Comparison of ENCODE assay signal across 24 mouse cellular contexts in genomic region chr1:38390235-38390885, GRCm38 (mm10).
DNase-seq lines count a peak whose midpoint lies in the region; ATAC-seq and TF ChIP-seq lines count a peak whose summit lies in the region.
"Had no signal": no experiment of that assay in that cellular context is flagged by ENCODE, and none has a peak within 500 bp of the region (broad histone marks: within the 10 kb centered on the region; RNA-seq: fewer than 3 reads in every experiment).

No protein-coding gene starts in this region.

- H3K9me3 ChIP-seq in forebrain, embryonic 13.5 days (replicated peaks): no peaks in the 10 kb centered on the region
- no peaks in the 10 kb centered on the region for H3K9me3 ChIP-seq in forebrain, embryonic 10.5 days
- H3K9me3 ChIP-seq in midbrain, embryonic 14.5 days (ENCODE audit: control insufficient read depth, low read length): no peaks in the 10 kb centered on the region
- H3K9me3 ChIP-seq in midbrain, embryonic 11.5 days (ENCODE audit: control insufficient read depth, low read length): no peaks in the 10 kb centered on the region
- H3K9me3 ChIP-seq in forebrain, embryonic 14.5 days (replicated peaks; ENCODE audit: control insufficient read depth, low read length): no peaks in the 10 kb centered on the region
- H3K9me3 ChIP-seq in hindbrain, postnatal 0 days (ENCODE audit: low read length): no peaks in the 10 kb centered on the region
- H3K9me3 ChIP-seq in heart, embryonic 11.5 days (replicated peaks; ENCODE audit: control insufficient read depth, low read length): no peaks in the 10 kb centered on the region
- H3K9me3 ChIP-seq: limb, embryonic 15.5 days; stomach, embryonic 15.5 days had no signal

- peak overlapping the region; percentile 26; the same call in 1 of the 2 replicates for H3K9ac ChIP-seq in forebrain, embryonic 13.5 days
- 0 out of 2 replicates have a peak overlapping the region, but pooled peaks have one; percentile 26 for H3K9ac ChIP-seq in midbrain, embryonic 14.5 days (replicated peaks; ENCODE audit: low read length)
- no peak overlapping the region for H3K9ac ChIP-seq in midbrain, embryonic 11.5 days (ENCODE audit: low read length)
- no peak overlapping the region for H3K9ac ChIP-seq in forebrain, embryonic 14.5 days (ENCODE audit: low read length)
- no peak overlapping the region for H3K9ac ChIP-seq in hindbrain, postnatal 0 days (replicated peaks; ENCODE audit: low read length)
- no peak overlapping the region for H3K9ac ChIP-seq in heart, embryonic 11.5 days (ENCODE audit: low read depth, low read length)
- H3K9ac ChIP-seq: limb, embryonic 15.5 days; stomach, embryonic 15.5 days had no signal

- no peak for TF ChIP-seq CTCF in hindbrain, postnatal 0 days (IDR thresholded peaks at IDR 0.05; ENCODE audit: low read depth)

- peaks cover 7% of the 10 kb centered on the region; the same call in 1 of the 2 replicates for H3K27me3 ChIP-seq in forebrain, embryonic 13.5 days
- peaks cover 34% of the 10 kb centered on the region for H3K27me3 ChIP-seq in forebrain, embryonic 10.5 days (ENCODE audit: poor library complexity, severe bottlenecking)
- no peaks in the 10 kb centered on the region for H3K27me3 ChIP-seq in midbrain, embryonic 14.5 days (ENCODE audit: control insufficient read depth, insufficient read depth, low read length)
- no peaks in the 10 kb centered on the region for H3K27me3 ChIP-seq in midbrain, embryonic 11.5 days (ENCODE audit: control insufficient read depth, insufficient read depth, low read length)
- H3K27me3 ChIP-seq in forebrain, embryonic 14.5 days (replicated peaks; ENCODE audit: control insufficient read depth, insufficient read depth, low read length): no peaks in the 10 kb centered on the region
- no peaks in the 10 kb centered on the region for H3K27me3 ChIP-seq in hindbrain, postnatal 0 days (ENCODE audit: insufficient read depth, low read length)
- H3K27me3 ChIP-seq in heart, embryonic 11.5 days (ENCODE audit: control insufficient read depth, insufficient read depth, low read length): no peaks in the 10 kb centered on the region
- H3K27me3 ChIP-seq: limb, embryonic 15.5 days; stomach, embryonic 15.5 days had no signal

- ATAC-seq in forebrain, embryonic 13.5 days: no peak
- ATAC-seq in midbrain, embryonic 14.5 days (ENCODE audit: low FRiP score, low TSS enrichment): no peak
- ATAC-seq in midbrain, embryonic 11.5 days (ENCODE audit: low FRiP score): no peak
- no peak for ATAC-seq in forebrain, embryonic 14.5 days
- ATAC-seq in hindbrain, postnatal 0 days: no peak
- no peak for ATAC-seq in heart, embryonic 11.5 days (replicated peaks; ENCODE audit: insufficient number of reproducible peaks, low FRiP score, low TSS enrichment)
- ATAC-seq: CD4-positive, CD25-positive, alpha-beta regulatory T cell, adult 4 months; inflammation-experienced regulatory T-cells, adult 6 months had no signal

- H3K36me3 ChIP-seq in forebrain, embryonic 13.5 days (ENCODE audit: poor library complexity, severe bottlenecking): no peaks in the 10 kb centered on the region
- no peaks in the 10 kb centered on the region for H3K36me3 ChIP-seq in forebrain, embryonic 10.5 days (replicated peaks)
- H3K36me3 ChIP-seq in midbrain, embryonic 14.5 days (ENCODE audit: control insufficient read depth, insufficient read depth, low read length): no peaks in the 10 kb centered on the region
- H3K36me3 ChIP-seq in midbrain, embryonic 11.5 days (ENCODE audit: control insufficient read depth, insufficient read depth, low read length): no peaks in the 10 kb centered on the region
- no peaks in the 10 kb centered on the region for H3K36me3 ChIP-seq in forebrain, embryonic 14.5 days (ENCODE audit: control insufficient read depth, insufficient read depth, low read length)
- no peaks in the 10 kb centered on the region for H3K36me3 ChIP-seq in hindbrain, postnatal 0 days (ENCODE audit: insufficient read depth, low read length)
- H3K36me3 ChIP-seq in heart, embryonic 11.5 days (ENCODE audit: control insufficient read depth, insufficient read depth, low read length): no peaks in the 10 kb centered on the region
- H3K36me3 ChIP-seq: limb, embryonic 15.5 days; stomach, embryonic 15.5 days had no signal

- no peak overlapping the region for H3K4me2 ChIP-seq in forebrain, embryonic 13.5 days
- no peak overlapping the region for H3K4me2 ChIP-seq in midbrain, embryonic 14.5 days (ENCODE audit: low read length)
- no peak overlapping the region for H3K4me2 ChIP-seq in midbrain, embryonic 11.5 days
- H3K4me2 ChIP-seq in forebrain, embryonic 14.5 days (ENCODE audit: low read length): no peak overlapping the region
- no peak overlapping the region for H3K4me2 ChIP-seq in hindbrain, postnatal 0 days (ENCODE audit: low read depth, low read length)
- H3K4me2 ChIP-seq in heart, embryonic 11.5 days: no peak overlapping the region
- H3K4me2 ChIP-seq: limb, embryonic 15.5 days; stomach, embryonic 15.5 days had no signal

- H3K4me3 ChIP-seq in forebrain, embryonic 13.5 days: no peak overlapping the region
- no peak overlapping the region for H3K4me3 ChIP-seq in forebrain, embryonic 10.5 days
- H3K4me3 ChIP-seq in midbrain, embryonic 14.5 days (replicated peaks; ENCODE audit: low read depth, low read length): no peak overlapping the region
- no peak overlapping the region for H3K4me3 ChIP-seq in midbrain, embryonic 11.5 days (ENCODE audit: low read depth, low read length)
- no peak overlapping the region for H3K4me3 ChIP-seq in forebrain, embryonic 14.5 days (ENCODE audit: low read depth, low read length)
- no peak overlapping the region for H3K4me3 ChIP-seq in hindbrain, postnatal 0 days (ENCODE audit: low read length)
- H3K4me3 ChIP-seq in heart, embryonic 11.5 days (ENCODE audit: low read depth, low read length): no peak overlapping the region
- H3K4me3 ChIP-seq: heart, adult 2 months; left cerebral cortex, adult 2 months; limb, embryonic 15.5 days; stomach, embryonic 15.5 days had no signal

- WGBS in forebrain, embryonic 13.5 days: 20% methylated on average over 17 of the region's 17 CpGs
- WGBS in forebrain, embryonic 10.5 days: 67% methylated on average over 17 of the region's 17 CpGs
- 36% methylated on average over 17 of the region's 17 CpGs for WGBS in midbrain, embryonic 14.5 days
- WGBS in midbrain, embryonic 11.5 days: 68% methylated on average over 17 of the region's 17 CpGs
- WGBS in forebrain, embryonic 14.5 days: 22% methylated on average over 17 of the region's 17 CpGs
- 60% methylated on average over 17 of the region's 17 CpGs for WGBS in hindbrain, postnatal 0 days
- WGBS in heart, embryonic 11.5 days (ENCODE audit: insufficient replicate concordance): 83% methylated on average over 17 of the region's 17 CpGs

- DNase-seq in forebrain, embryonic 10.5 days (ENCODE audit: extremely low spot score, low spot score): no peak
- peak; percentile 44 for DNase-seq in midbrain, embryonic 14.5 days
- no peak for DNase-seq in midbrain, embryonic 11.5 days (ENCODE audit: low spot score, missing footprints)
- DNase-seq in forebrain, embryonic 14.5 days (ENCODE audit: low spot score): peak; percentile 41
- no peak for DNase-seq in hindbrain, postnatal 0 days (ENCODE audit: low spot score)
- no peak for DNase-seq in spleen, postnatal 4 days (ENCODE audit: low spot score in 2 of 2)
- DNase-seq: adrenal gland, postnatal 25 days; cerebellum, adult 9-10 months; gastrocnemius, postnatal 25 days; heart, adult 2 months; kidney, adult 18-20 months; right cerebral cortex, adult 18-20 months; right cerebral cortex, postnatal 4 days; thymus, adult 2 months; thymus, postnatal 4 days had no signal

- peaks cover 39% of the 10 kb centered on the region for H3K4me1 ChIP-seq in forebrain, embryonic 13.5 days
- peaks cover 62% of the 10 kb centered on the region for H3K4me1 ChIP-seq in forebrain, embryonic 10.5 days
- H3K4me1 ChIP-seq in midbrain, embryonic 14.5 days (ENCODE audit: control insufficient read depth, insufficient read depth, low read length): peaks cover 26% of the 10 kb centered on the region
- H3K4me1 ChIP-seq in midbrain, embryonic 11.5 days (ENCODE audit: control insufficient read depth, insufficient read depth, low read length): peaks cover 15% of the 10 kb centered on the region
- peaks cover 29% of the 10 kb centered on the region for H3K4me1 ChIP-seq in forebrain, embryonic 14.5 days (ENCODE audit: control insufficient read depth, insufficient read depth, low read length)
- H3K4me1 ChIP-seq in hindbrain, postnatal 0 days (ENCODE audit: insufficient read depth, low read length): peaks cover 3% of the 10 kb centered on the region; the same call in 1 of the 2 replicates
- peaks cover 22% of the 10 kb centered on the region for H3K4me1 ChIP-seq in heart, embryonic 11.5 days (ENCODE audit: control insufficient read depth, insufficient read depth, low read length)

- H3K27ac ChIP-seq in forebrain, embryonic 13.5 days: peak overlapping the region; percentile 63
- H3K27ac ChIP-seq in forebrain, embryonic 10.5 days: no peak overlapping the region
- peak overlapping the region; percentile 10; the same call in 1 of the 2 replicates for H3K27ac ChIP-seq in midbrain, embryonic 14.5 days (replicated peaks; ENCODE audit: low read depth, low read length)
- H3K27ac ChIP-seq in midbrain, embryonic 11.5 days (ENCODE audit: low read depth, low read length): no peak overlapping the region
- H3K27ac ChIP-seq in forebrain, embryonic 14.5 days (ENCODE audit: low read depth, low read length): peak overlapping the region; percentile 33; the same call in 1 of the 2 replicates
- H3K27ac ChIP-seq in hindbrain, postnatal 0 days: 0 out of 2 replicates have a peak overlapping the region, but pooled peaks have one; percentile 11
- no peak overlapping the region for H3K27ac ChIP-seq in heart, embryonic 11.5 days (ENCODE audit: low read depth, low read length)
- H3K27ac ChIP-seq: heart, adult 2 months; kidney, postnatal 0 days; left cerebral cortex, adult 2 months; limb, embryonic 15.5 days; macrophage; stomach, embryonic 15.5 days had no signal

Comparison
In these comparisons a context has a peak if more than half of its experiments do, and no peak if none do; other contexts are left out.
1. H3K27ac ChIP-seq: peak in forebrain, embryonic 13.5 days (single experiment), midbrain, embryonic 14.5 days (single experiment), forebrain, embryonic 14.5 days (single experiment) and hindbrain, postnatal 0 days (single experiment); none in forebrain, embryonic 10.5 days (single experiment), midbrain, embryonic 11.5 days (single experiment) and heart, embryonic 11.5 days (single experiment).
2. H3K9ac ChIP-seq: peak in forebrain, embryonic 13.5 days (single experiment) and midbrain, embryonic 14.5 days (single experiment); none in midbrain, embryonic 11.5 days (single experiment), forebrain, embryonic 14.5 days (single experiment), hindbrain, postnatal 0 days (single experiment) and heart, embryonic 11.5 days (single experiment).
3. DNase-seq: peak in midbrain, embryonic 14.5 days (single experiment) and forebrain, embryonic 14.5 days (single experiment); none in forebrain, embryonic 10.5 days (single experiment), midbrain, embryonic 11.5 days (single experiment), hindbrain, postnatal 0 days (single experiment) and spleen, postnatal 4 days (0 of 2).